In genomic region chr15:10499593-10499992, GRCm38 (mm10) we compare ENCODE assay signal across 30 mouse cellular contexts. TPM values are rescaled to one million over a fixed set of nuclear protein-coding genes. Genes with fewer than 3 reads are reported as not detected.
DNase-seq lines count a peak whose midpoint lies in the region; ATAC-seq and TF ChIP-seq lines count a peak whose summit lies in the region.
"Had no signal": no experiment of that assay in that cellular context is flagged by ENCODE, and none has a peak within 500 bp of the region (broad histone marks: within the 10 kb centered on the region; RNA-seq: fewer than 3 reads in every experiment).

No protein-coding gene starts in this region.

- peak overlapping the region; percentile 10 to 57 for H3K4me3 ChIP-seq in MEL (ENCODE audit: control insufficient read depth in 1 of 2, insufficient read depth in 1 of 2, low read depth in 2 of 2, low read length in 2 of 2)
- H3K4me3 ChIP-seq: embryonic facial prominence, embryonic 13.5 days; embryonic facial prominence, embryonic 15.5 days; erythroblast, embryonic 14.5 days; forebrain, embryonic 10.5 days; forebrain, embryonic 12.5 days had no signal

- H3K4me1 ChIP-seq in MEL (ENCODE audit: control insufficient read depth in 1 of 2, insufficient read depth in 2 of 2, low read length in 2 of 2), result 0 out of 4 replicates have a peak, but pooled peaks cover 0 to 6% of the 10 kb centered on the region in 2 experiments
- H3K4me1 ChIP-seq: embryonic facial prominence, embryonic 13.5 days; embryonic facial prominence, embryonic 15.5 days; forebrain, embryonic 10.5 days; forebrain, embryonic 12.5 days had no signal

- H3K36me3 ChIP-seq in MEL (ENCODE audit: control insufficient read depth in 1 of 2, insufficient read depth in 2 of 2, low read length in 2 of 2), result peaks cover 0 to 18% of the 10 kb centered on the region in 2 experiments; a peak in 2 of 4 replicates

- peak overlapping the region; percentile 32 for H3K9ac ChIP-seq in MEL (ENCODE audit: control insufficient read depth, low read depth, low read length, poor library complexity, severe bottlenecking)
- H3K9ac ChIP-seq: embryonic facial prominence, embryonic 13.5 days; embryonic facial prominence, embryonic 15.5 days; forebrain, embryonic 12.5 days had no signal

- H3K79me2 ChIP-seq in MEL (ENCODE audit: control insufficient read depth, insufficient read depth, low read length, poor library complexity), result no peaks in the 10 kb centered on the region

- intact Hi-C loops in heart, postnatal 25 days (cut with DNase I), result no loop called here

- DNase-seq in heart, adult 11 months, result peak; percentile 49
- DNase-seq in heart, postnatal 25 days (ENCODE audit: low spot score), result no peak
- DNase-seq in MEL (ENCODE audit: low read depth, low spot score), result peak; percentile 61
- no peak for DNase-seq in left cerebral cortex, adult 8-10 months (ENCODE audit: low spot score in 2 of 2)
- DNase-seq: adrenal gland, adult 2 months; adrenal gland, postnatal 10 days; adrenal gland, postnatal 25 days; B cell, adult 2 months; cerebellum, adult 11 months; cerebellum, adult 18-20 months; cerebellum, adult 8-10 months; cerebellum, adult 9-11 months; cerebellum, postnatal 14 days; cerebellum, postnatal 36 days; embryo, embryonic 11 days had no signal

- ATAC-seq in megakaryocyte-erythroid progenitor cell, adult 5-6 weeks (replicated peaks; ENCODE audit: low FRiP score, low TSS enrichment, poor library complexity, severe bottlenecking), result 0 out of 2 replicates have a peak, but pooled peaks have one; percentile 16
- ATAC-seq: CD4-positive, CD25-positive, alpha-beta regulatory T cell, adult 4 months; forebrain, embryonic 14.5 days; forebrain, embryonic 16.5 days had no signal

- no peaks in the 10 kb centered on the region for H3K27me3 ChIP-seq in MEL (ENCODE audit: control insufficient read depth in 1 of 2, insufficient read depth in 2 of 2, low read length in 2 of 2)
- H3K27me3 ChIP-seq: CH12.LX; embryonic facial prominence, embryonic 13.5 days; embryonic facial prominence, embryonic 15.5 days; forebrain, embryonic 12.5 days had no signal

- H3K9me3 ChIP-seq in MEL (replicated peaks; ENCODE audit: insufficient read depth, low read length), result no peaks in the 10 kb centered on the region
- H3K9me3 ChIP-seq: embryonic facial prominence, embryonic 13.5 days; embryonic facial prominence, embryonic 15.5 days; forebrain, embryonic 10.5 days; forebrain, embryonic 12.5 days; G1E had no signal

- TF ChIP-seq CTCF in MEL (IDR thresholded peaks at IDR 0.05 in 2 of 3, conservative IDR thresholded peaks at IDR 0.05 in 1 of 3; ENCODE audit: control insufficient read depth in 1 of 3, insufficient read depth in 1 of 3, low read depth in 2 of 3, low read length in 3 of 3, poor library complexity in 1 of 3, severe bottlenecking in 1 of 3), result no peak

- TF ChIP-seq RAD21 in MEL (IDR thresholded peaks at IDR 0.05; ENCODE audit: low read depth, low read length), result no peak

- no peak for TF ChIP-seq EP300 in MEL (IDR thresholded peaks at IDR 0.05; ENCODE audit: low read depth in 1 of 2, low read length in 2 of 2)

- H3K27ac ChIP-seq in MEL (ENCODE audit: control insufficient read depth, low read depth, low read length), result peak overlapping the region; percentile 49
- H3K27ac ChIP-seq: embryonic facial prominence, embryonic 13.5 days; embryonic facial prominence, embryonic 15.5 days; forebrain, embryonic 10.5 days; forebrain, embryonic 12.5 days had no signal

- TF ChIP-seq POLR2A in MEL (IDR thresholded peaks at IDR 0.05; ENCODE audit: control insufficient read depth in 1 of 2, insufficient read depth in 1 of 2, low read depth in 1 of 2, low read length in 2 of 2, poor library complexity in 1 of 2), result no peak

TF ChIP-seq in MEL, 35 proteins besides CTCF, POLR2A, EP300 and RAD21 (continues in another document):
- TF ChIP-seq ZNF384 (IDR thresholded peaks at IDR 0.05; ENCODE audit: low read depth, low read length) (no peak), ELF1 (IDR thresholded peaks at IDR 0.05; ENCODE audit: low read depth, low read length) (no peak), GATA1 (IDR thresholded peaks at IDR 0.05; ENCODE audit: low read depth, low read length) (no peak), POLR2AphosphoS5 (IDR thresholded peaks at IDR 0.05; ENCODE audit: borderline replicate concordance, low read depth, low read length) (no peak), MEF2A (IDR thresholded peaks at IDR 0.05; ENCODE audit: extremely low read depth, insufficient replicate concordance, low read depth, low read length, poor library complexity, severe bottlenecking) (no peak), POLR2AphosphoS2 (IDR thresholded peaks at IDR 0.05; ENCODE audit: low read length) (no peak), MYB (IDR thresholded peaks at IDR 0.05; ENCODE audit: low read depth, low read length) (no peak), BHLHE40 (IDR thresholded peaks at IDR 0.05; ENCODE audit: borderline replicate concordance, low read depth, low read length) (no peak), MAX (IDR thresholded peaks at IDR 0.05; ENCODE audit: low read length) (peak; percentile 56; the same call in 1 of the 2 replicates), TBP (IDR thresholded peaks at IDR 0.05; ENCODE audit: low read depth, low read length) (no peak), GABPA (IDR thresholded peaks at IDR 0.05; ENCODE audit: low read depth, low read length) (no peak), KAT2A (conservative IDR thresholded peaks at IDR 0.05; ENCODE audit: low read depth, low read length) (no peak), SIN3A (IDR thresholded peaks at IDR 0.05; ENCODE audit: low read length) (no peak; the same call in 1 of the 2 replicates), CHD1 (IDR thresholded peaks at IDR 0.05; ENCODE audit: low read depth, low read length) (no peak), HCFC1 (IDR thresholded peaks at IDR 0.05; ENCODE audit: low read depth, low read length) (no peak), USF1 (IDR thresholded peaks at IDR 0.05; ENCODE audit: low read depth, low read length) (peak; percentile 42; the same call in 1 of the 2 replicates), ZKSCAN1 (IDR thresholded peaks at IDR 0.05; ENCODE audit: low read depth, low read length) (no peak), E2F4 (IDR thresholded peaks at IDR 0.05; ENCODE audit: borderline replicate concordance, low read depth, low read length) (no peak), MAFK (IDR thresholded peaks at IDR 0.05; ENCODE audit: borderline replicate concordance, low read depth, low read length) (no peak), SMC3 (IDR thresholded peaks at IDR 0.05; ENCODE audit: low read depth, low read length) (no peak), ZC3H11A (IDR thresholded peaks at IDR 0.05; ENCODE audit: low read depth, low read length) (no peak), RCOR1 (IDR thresholded peaks at IDR 0.05; ENCODE audit: low read depth, low read length) (no peak), NELFE (IDR thresholded peaks at IDR 0.05; ENCODE audit: low read depth, low read length) (no peak), CHD2 (IDR thresholded peaks at IDR 0.05; ENCODE audit: low read length) (no peak), USF2 (IDR thresholded peaks at IDR 0.05; ENCODE audit: borderline replicate concordance in 1 of 2, insufficient read depth in 1 of 2, low read depth in 1 of 2, low read length in 2 of 2) (no peak), ETS1 (IDR thresholded peaks at IDR 0.05; ENCODE audit: low read depth, low read length) (0 out of 2 replicates have a peak, but pooled peaks have one; percentile 1), JUND (IDR thresholded peaks at IDR 0.05; ENCODE audit: low read depth, low read length) (no peak), MAZ (IDR thresholded peaks at IDR 0.05; ENCODE audit: low read depth, low read length) (no peak), MXI1 (IDR thresholded peaks at IDR 0.05; ENCODE audit: low read depth, low read length) (peak; percentile 85), ZMIZ1 (IDR thresholded peaks at IDR 0.05; ENCODE audit: low read depth, low read length) (no peak), NRF1 (IDR thresholded peaks at IDR 0.05; ENCODE audit: insufficient read depth, low read depth, low read length, poor library complexity, severe bottlenecking) (no peak)

RNA-seq across cellular contexts. Expression of gene Rad1, which starts 13.8 kb away (rescaled TPM):
- total RNA-seq in heart, postnatal 25 days (2021), result 1 to 10 TPM; 6.7 to 8.2 TPM
- total RNA-seq in MEL (2012; rRNA removed), result 45.7 and 47.0 TPM in 2 replicates
- polyA plus RNA-seq in MEL (2012; ENCODE audit: insufficient read depth in 1 of 2, insufficient read length in 2 of 2, low read depth in 1 of 2, low replicate concordance in 2 of 2, missing spikeins in 1 of 2), result 10 to 100 TPM in 1 of 2 experiments, not detected in 1; 34.6 TPM
- 31.5 and 46.9 TPM in 2 replicates for total RNA-seq in megakaryocyte-erythroid progenitor cell, adult 5-6 weeks (2014; fragmentation: Nextera tagmentation)
- 23.1 and 23.4 TPM in 2 replicates for total RNA-seq in megakaryocyte-erythroid progenitor cell, adult 5-6 weeks (2017)
- total RNA-seq in left cerebral cortex, adult 8-10 months (2022), result 10 to 100 TPM; 11.6 to 21.9 (median 13.7) TPM

RNA-seq across cellular contexts. Expression of gene Brix1, which starts 13.8 kb away (rescaled TPM):
- 10 to 100 TPM; 18.4 to 22.5 TPM for total RNA-seq in heart, postnatal 25 days (2021)
- 57.5 and 66.6 TPM in 2 replicates for total RNA-seq in MEL (2012; rRNA removed)
- polyA plus RNA-seq in MEL (2012; ENCODE audit: insufficient read depth in 1 of 2, insufficient read length in 2 of 2, low read depth in 1 of 2, low replicate concordance in 2 of 2, missing spikeins in 1 of 2), result 100 to 1,000 TPM in 1 of 2 experiments, 10 to 100 TPM in 1; 72.9 to 319 TPM
- 63.7 and 68.4 TPM in 2 replicates for total RNA-seq in megakaryocyte-erythroid progenitor cell, adult 5-6 weeks (2014; fragmentation: Nextera tagmentation)
- total RNA-seq in megakaryocyte-erythroid progenitor cell, adult 5-6 weeks (2017), result 64.8 and 73.8 TPM in 2 replicates
- 10 to 100 TPM; 18.1 to 19.8 (median 19.1) TPM for total RNA-seq in left cerebral cortex, adult 8-10 months (2022)

RNA-seq across cellular contexts. Expression of gene Dnajc21, which starts 29.3 kb away (rescaled TPM):
- total RNA-seq in heart, postnatal 25 days (2021), result 10 to 100 TPM; 33.6 to 34.5 TPM
- 40.8 and 44.0 TPM in 2 replicates for total RNA-seq in MEL (2012; rRNA removed)
- polyA plus RNA-seq in MEL (2012; ENCODE audit: insufficient read depth in 1 of 2, insufficient read length in 2 of 2, low read depth in 1 of 2, low replicate concordance in 2 of 2, missing spikeins in 1 of 2), result 100 to 1,000 TPM in 1 of 2 experiments, 10 to 100 TPM in 1; 83.6 to 136 TPM
- 39.6 and 43.5 TPM in 2 replicates for total RNA-seq in megakaryocyte-erythroid progenitor cell, adult 5-6 weeks (2014; fragmentation: Nextera tagmentation)
- total RNA-seq in megakaryocyte-erythroid progenitor cell, adult 5-6 weeks (2017), result 70.9 and 82.4 TPM in 2 replicates
- 10 to 100 TPM; 22.3 to 27.0 (median 24.7) TPM for total RNA-seq in left cerebral cortex, adult 8-10 months (2022)

RNA-seq across cellular contexts. Expression of gene Ttc23l, which starts 58.9 kb away (rescaled TPM):
- not detected for total RNA-seq in heart, postnatal 25 days (2021)
- total RNA-seq in MEL (2012; rRNA removed), result not detected in 2 replicates
- not detected for polyA plus RNA-seq in MEL (2012; ENCODE audit: insufficient read depth in 1 of 2, insufficient read length in 2 of 2, low read depth in 1 of 2, low replicate concordance in 2 of 2, missing spikeins in 1 of 2)
- not detected in 2 replicates for total RNA-seq in megakaryocyte-erythroid progenitor cell, adult 5-6 weeks (2014; fragmentation: Nextera tagmentation)
- not detected in 2 replicates for total RNA-seq in megakaryocyte-erythroid progenitor cell, adult 5-6 weeks (2017)
- not detected for total RNA-seq in left cerebral cortex, adult 8-10 months (2022)
- total RNA-seq: adrenal gland, adult 2 months; adrenal gland, postnatal 10 days; adrenal gland, postnatal 25 days; adrenal gland, postnatal 4 days; common myeloid progenitor, adult 5-6 weeks; G1E had no signal
- polyA plus RNA-seq: adrenal gland, adult 2 months; brain, embryonic 14.5 days; CD4-positive, CD25-positive, alpha-beta regulatory T cell, adult 4 months; embryonic facial prominence, embryonic 11.5 days; embryonic facial prominence, embryonic 13.5 days; embryonic facial prominence, embryonic 15.5 days; erythroblast, embryonic 14.5 days; forebrain, embryonic 10.5 days; forebrain, embryonic 12.5 days; forebrain, embryonic 14.5 days; forebrain, embryonic 16.5 days; G1E had no signal

Comparison
In these comparisons a context has a peak if more than half of its experiments do, and no peak if none do; other contexts are left out.
1. DNase-seq: peak in heart, adult 11 months (single experiment) and MEL (single experiment); none in heart, postnatal 25 days (single experiment) and left cerebral cortex, adult 8-10 months (0 of 2).